Mouse (Mus musculus) heart, adult 18-20 months (tissue): Measurements from ENCODE around the gene Rxfp2. TPM values are rescaled to one million over a fixed set of nuclear protein-coding genes. Genes with fewer than 3 reads are reported as not detected.

Source experiments
- DNase-seq, 2 experiments: peaks; one replicate each; pipeline ENCODE4 v3.0.0; 2021 to 2022; ENCODE audit warnings: mixed read lengths in 1 of 2
- long read RNA-seq, 2 experiments: library from polyadenylated mRNA; stranded (forward); transcript quantifications; one replicate each; pipeline ENCODE4 v2.0.0; 2021
- total RNA-seq, 2 experiments: library from RNA; stranded (reverse); gene quantifications; 2 replicates each; pipeline ENCODE4 v1.2.3; 2021

Gene Rxfp2
- total RNA-seq, result not detected
- long read RNA-seq, experiment 1, result 0 reads
- long read RNA-seq, experiment 2, result 0 reads

GRCm38 (mm10) chr5:150018656-150019055 is at the start of gene Rxfp2:
Gene Rxfp2, plus strand, starts transcription at chr5:150018675.
- no peak for DNase-seq

GRCm38 (mm10) chr5:149970261-149970660 is 48.2 kb upstream of the Rxfp2 start:
- no peak for DNase-seq

- DNase-seq, result no peak
Measured at GRCm38 (mm10) chr5:149977027-149977426, 41.4 kb upstream of the Rxfp2 start.

GRCm38 (mm10) chr5:149983621-149984020 is 34.9 kb upstream of the Rxfp2 start:
- peak; percentile 13 to 25 for DNase-seq

- no peak for DNase-seq
Measured at GRCm38 (mm10) chr5:149994578-149994977, 23.9 kb upstream of the Rxfp2 start.

DNA sequence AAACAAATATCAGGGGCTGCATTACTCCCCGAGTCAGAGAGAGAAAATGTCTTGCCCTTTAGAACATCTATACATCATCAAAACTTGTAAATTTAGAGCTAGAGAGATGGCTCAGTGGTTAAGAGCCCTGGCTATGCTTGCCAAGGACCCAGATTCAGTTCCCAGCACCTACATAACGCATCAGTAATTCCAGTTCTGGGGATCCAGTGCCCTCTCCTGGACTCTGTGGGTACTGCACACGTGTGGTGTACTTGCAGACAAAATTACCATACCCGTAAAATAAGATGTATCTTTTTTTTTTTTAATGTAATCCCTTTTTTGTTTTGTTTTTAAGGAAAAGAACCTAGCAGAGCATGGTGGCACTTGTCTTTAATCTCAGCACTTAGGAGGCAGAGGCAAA is 21.9 kb upstream of the Rxfp2 start:
- DNase-seq, result no peak

GRCm38 (mm10) chr5:149997321-149998034 is 21.0 kb upstream of the Rxfp2 start:
- no peak for DNase-seq

GRCm38 (mm10) chr5:149998311-149998710 is 20.2 kb upstream of the Rxfp2 start:
- no peak for DNase-seq

GRCm38 (mm10) chr5:150005355-150005754 is 13.1 kb upstream of the Rxfp2 start:
- DNase-seq, result no peak

GRCm38 (mm10) chr5:150016861-150017260 is 1.6 kb upstream of the Rxfp2 start:
- DNase-seq, result no peak

DNA sequence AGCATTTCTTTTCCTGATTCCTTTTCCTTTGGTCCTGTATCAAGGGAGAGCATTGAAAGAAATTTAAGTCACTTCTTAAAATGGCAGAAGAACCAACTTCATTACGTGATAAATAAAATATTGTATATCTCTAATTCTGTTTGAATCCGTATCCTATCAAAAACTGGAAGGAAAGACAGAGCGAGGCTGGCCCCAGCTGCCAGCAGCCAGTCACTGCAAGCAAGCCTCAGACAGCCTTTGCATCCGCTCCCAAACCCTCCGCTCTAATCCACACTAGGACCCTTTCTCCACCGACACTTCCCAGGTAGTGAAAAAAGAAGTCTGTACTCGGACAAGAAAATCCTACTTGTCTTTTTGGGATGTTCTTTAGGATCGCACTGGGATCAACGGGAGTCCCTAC is 803 bp upstream of the Rxfp2 start:
- DNase-seq, result no peak

- DNase-seq, result peak; percentile 61 to 88
Measured at GRCm38 (mm10) chr5:150020851-150021250, 2.4 kb downstream of the Rxfp2 start.

DNA sequence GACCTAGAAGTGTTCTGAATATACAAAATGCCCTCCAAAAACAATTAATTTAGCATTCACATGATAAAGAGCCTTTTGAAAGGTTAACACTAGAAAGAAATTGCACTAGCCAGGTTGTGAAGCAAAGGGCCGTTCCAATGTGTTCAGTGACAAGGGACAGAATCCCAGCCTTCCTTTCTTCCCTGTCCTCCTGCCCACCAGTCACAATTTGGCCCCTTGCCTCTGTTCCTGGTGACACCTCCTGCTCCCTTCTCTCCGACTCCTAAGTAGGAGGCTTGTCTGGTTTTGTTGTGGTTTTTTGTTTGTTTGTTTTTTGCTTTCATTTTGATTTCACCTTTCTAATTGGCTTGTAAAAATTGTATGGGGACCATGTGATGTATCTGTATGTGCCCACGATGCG is 3.3 kb downstream of the Rxfp2 start:
- no peak for DNase-seq

GRCm38 (mm10) chr5:150022556-150022955 is 4.1 kb downstream of the Rxfp2 start:
- no peak for DNase-seq

DNA sequence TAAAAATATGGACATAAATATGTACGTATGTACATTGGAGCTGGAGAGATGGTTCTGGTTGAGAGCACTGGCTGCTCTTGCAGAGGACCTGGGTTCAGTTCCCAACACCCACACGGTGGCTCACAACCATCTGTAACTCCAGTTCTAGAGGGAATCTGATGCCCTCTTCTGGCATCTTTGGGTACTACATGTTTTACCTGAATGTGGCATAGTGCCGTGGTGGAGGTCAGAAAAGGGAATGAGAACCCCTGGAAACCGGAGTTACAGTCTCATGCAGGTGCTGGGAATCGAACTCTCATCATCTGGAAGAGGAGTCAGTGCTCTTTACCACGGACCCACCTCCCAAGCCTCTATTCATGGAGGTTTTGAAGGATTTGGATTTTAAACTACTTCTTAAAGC is 5.0 kb downstream of the Rxfp2 start:
- no peak for DNase-seq

- DNase-seq, result no peak
Measured at GRCm38 (mm10) chr5:150024188-150024587, 5.7 kb downstream of the Rxfp2 start.

- no peak for DNase-seq
Measured at GRCm38 (mm10) chr5:150024901-150025300, 6.4 kb downstream of the Rxfp2 start.

DNA sequence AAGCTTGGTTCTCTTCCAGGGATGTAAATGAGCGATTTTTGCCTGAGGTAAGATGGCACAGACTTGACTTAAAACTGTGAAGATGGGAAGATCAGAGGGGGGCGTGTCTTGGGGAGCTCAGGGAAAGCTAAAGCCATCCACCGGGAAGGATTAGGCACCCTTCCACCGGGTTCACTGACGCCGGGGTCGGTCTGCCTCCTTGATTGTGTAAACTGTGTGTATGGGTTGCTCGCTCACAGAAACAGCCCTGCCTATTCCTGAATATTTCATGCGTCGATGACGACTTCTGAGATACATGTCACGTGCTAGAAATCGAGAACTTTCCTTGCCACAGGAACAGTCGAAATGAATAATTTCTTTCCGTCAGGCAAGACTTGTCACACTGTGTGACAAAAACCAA is 6.9 kb downstream of the Rxfp2 start:
- no peak for DNase-seq

DNA sequence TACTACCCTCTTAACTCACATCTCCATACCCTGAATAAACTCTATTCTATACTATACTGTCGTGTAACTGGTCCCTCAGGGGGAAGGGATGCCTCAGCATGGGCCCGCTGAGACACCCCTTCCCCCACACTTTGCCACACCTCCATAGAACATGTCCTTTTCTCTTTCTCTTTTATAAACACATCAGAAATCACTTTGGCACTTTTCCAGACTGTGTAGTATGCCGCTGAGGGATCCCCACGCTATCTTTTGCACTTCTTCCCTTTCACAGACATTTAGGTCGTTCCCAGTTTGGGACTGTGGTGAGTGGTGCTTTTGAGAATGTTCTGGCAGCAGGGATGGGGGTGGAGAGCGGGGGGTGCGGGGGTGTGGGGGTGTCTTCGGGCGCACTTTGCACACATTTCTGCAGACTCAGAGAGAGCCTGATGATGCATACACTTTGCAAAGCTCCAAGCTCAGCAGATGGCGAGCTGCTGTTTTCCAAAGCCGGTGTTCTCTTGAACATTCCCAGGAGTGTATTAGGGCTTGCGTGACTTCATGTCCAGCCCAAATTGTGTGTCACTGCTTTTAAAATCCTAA is 8.1 kb downstream of the Rxfp2 start:
- peak; percentile 18 to 41 for DNase-seq

DNA sequence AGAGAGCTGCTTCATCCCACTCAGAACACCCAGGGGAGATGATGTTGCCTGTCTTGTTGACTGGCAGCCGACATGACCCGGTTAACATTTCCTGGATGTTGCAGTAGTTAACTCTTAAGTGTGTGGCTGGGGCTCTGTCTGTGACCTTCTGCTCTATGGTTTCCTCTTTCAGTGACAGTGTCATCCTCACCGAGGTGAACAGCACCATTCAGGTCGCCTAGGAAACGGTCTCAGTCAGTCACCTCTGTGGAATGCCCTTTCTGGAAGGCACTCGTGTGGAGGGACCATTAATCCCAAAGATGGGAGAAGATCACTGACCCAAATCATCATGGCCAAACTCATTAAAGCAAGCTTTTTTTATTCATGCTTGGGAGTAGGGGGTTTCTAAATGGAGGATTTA is 12.7 kb downstream of the Rxfp2 start:
- DNase-seq, result peak in 1 of 2 experiments; percentile 8

GRCm38 (mm10) chr5:150031634-150032033 is 13.2 kb downstream of the Rxfp2 start:
- DNase-seq, result no peak

GRCm38 (mm10) chr5:150032075-150032492 is 13.6 kb downstream of the Rxfp2 start:
- DNase-seq, result peak; percentile 65 to 75

DNA sequence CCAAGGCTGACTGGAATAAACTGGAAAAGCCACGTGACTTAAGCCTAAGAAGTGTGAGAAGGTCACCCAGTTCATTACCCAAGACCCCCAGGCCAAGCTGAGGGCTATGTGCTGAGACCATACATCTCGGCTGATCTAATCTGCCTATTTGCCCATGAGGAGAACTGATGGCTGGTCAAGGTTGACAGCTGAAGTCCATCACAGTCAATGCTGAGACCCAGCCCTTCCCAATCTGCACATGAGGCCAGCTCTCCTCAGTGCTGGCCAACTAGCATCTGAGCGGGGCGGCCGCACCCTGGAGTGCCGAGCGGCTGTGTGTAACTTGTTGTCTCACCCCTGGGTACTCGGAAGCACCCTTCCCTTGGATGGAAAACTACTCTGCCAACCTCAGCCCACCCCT is 17.8 kb downstream of the Rxfp2 start:
- DNase-seq, result peak; percentile 46 to 52

GRCm38 (mm10) chr5:150036918-150037317 is 18.4 kb downstream of the Rxfp2 start:
- no peak for DNase-seq
